Mouse (Mus musculus): Measurements from ENCODE around the gene Defb22. TPM values are rescaled to one million over a fixed set of nuclear protein-coding genes. Genes with fewer than 3 reads are reported as not detected.

Defb22 gene
- polyA plus RNA-seq, 1 experiment from 2014 or later, result not detected

Other genes starting within 250 kb of the Defb22 start
- 31.0 and 32.2 TPM in 2 replicates for gene Tbc1d20, start 196.3 kb downstream of the Defb22 start, polyA plus RNA-seq (2014; fragmentation: Nextera tagmentation; extraction: Ambion mirVana)
- gene Rbck1, start 157.5 kb downstream of the Defb22 start, polyA plus RNA-seq (2014; fragmentation: Nextera tagmentation; extraction: Ambion mirVana), result 79.5 and 82.2 TPM in 2 replicates
- gene Trib3, start 146.1 kb downstream of the Defb22 start, polyA plus RNA-seq (2014; fragmentation: Nextera tagmentation; extraction: Ambion mirVana), result 3.0 and 3.3 TPM in 2 replicates
- gene Nrsn2, start 113.5 kb downstream of the Defb22 start, polyA plus RNA-seq (2014; fragmentation: Nextera tagmentation; extraction: Ambion mirVana), result 2.5 and 2.7 TPM in 2 replicates
- 10.4 and 11.4 TPM in 2 replicates for gene Sox12, start 92.1 kb downstream of the Defb22 start, polyA plus RNA-seq (2014; fragmentation: Nextera tagmentation; extraction: Ambion mirVana)
- gene Zcchc3, start 75.1 kb downstream of the Defb22 start, polyA plus RNA-seq (2014; fragmentation: Nextera tagmentation; extraction: Ambion mirVana), result 29.5 and 36.4 TPM in 2 replicates
- 0.87 and 5.1 TPM in 2 replicates for gene 6820408C15Rik, start 74.6 kb downstream of the Defb22 start, polyA plus RNA-seq (2014; fragmentation: Nextera tagmentation; extraction: Ambion mirVana)
- gene Defb23, start 25.5 kb downstream of the Defb22 start, polyA plus RNA-seq (2014; fragmentation: Nextera tagmentation; extraction: Ambion mirVana), result not detected in 2 replicates
- not detected in 2 replicates for gene Defb20, start 13.1 kb downstream of the Defb22 start, polyA plus RNA-seq (2014; fragmentation: Nextera tagmentation; extraction: Ambion mirVana)
- gene Defb26, start 21.6 kb upstream of the Defb22 start, polyA plus RNA-seq (2014; fragmentation: Nextera tagmentation; extraction: Ambion mirVana), result not detected in 2 replicates
- not detected in 2 replicates for gene Defb28, start 28.1 kb upstream of the Defb22 start, polyA plus RNA-seq (2014; fragmentation: Nextera tagmentation; extraction: Ambion mirVana)
- not detected in 2 replicates for gene Defb29, start 50.0 kb upstream of the Defb22 start, polyA plus RNA-seq (2014; fragmentation: Nextera tagmentation; extraction: Ambion mirVana)
- not detected in 2 replicates for gene Gm17416, start 79.2 kb upstream of the Defb22 start, polyA plus RNA-seq (2014; fragmentation: Nextera tagmentation; extraction: Ambion mirVana)
- not detected in 2 replicates for gene Defb21, start 82.6 kb upstream of the Defb22 start, polyA plus RNA-seq (2014; fragmentation: Nextera tagmentation; extraction: Ambion mirVana)
- not detected in 2 replicates for gene Defb19, start 90.2 kb upstream of the Defb22 start, polyA plus RNA-seq (2014; fragmentation: Nextera tagmentation; extraction: Ambion mirVana)
- not detected in 2 replicates for gene Defb45, start 109.3 kb upstream of the Defb22 start, polyA plus RNA-seq (2014; fragmentation: Nextera tagmentation; extraction: Ambion mirVana)
- gene Defb36, start 114.2 kb upstream of the Defb22 start, polyA plus RNA-seq (2014; fragmentation: Nextera tagmentation; extraction: Ambion mirVana), result not detected in 2 replicates
- 2.3 and 2.7 TPM in 2 replicates for gene Defb25, start 132.9 kb upstream of the Defb22 start, polyA plus RNA-seq (2014; fragmentation: Nextera tagmentation; extraction: Ambion mirVana)
- gene Rem1, start 136.8 kb upstream of the Defb22 start, polyA plus RNA-seq (2014; fragmentation: Nextera tagmentation; extraction: Ambion mirVana), result 4.7 and 7.0 TPM in 2 replicates
- 122 and 134 TPM in 2 replicates for gene H13, start 179.3 kb upstream of the Defb22 start, polyA plus RNA-seq (2014; fragmentation: Nextera tagmentation; extraction: Ambion mirVana)
- gene Mcts2, start 196.9 kb upstream of the Defb22 start, polyA plus RNA-seq (2014; fragmentation: Nextera tagmentation; extraction: Ambion mirVana), result 26.7 and 30.2 TPM in 2 replicates
- gene Id1, start 246.1 kb upstream of the Defb22 start, polyA plus RNA-seq (2014; fragmentation: Nextera tagmentation; extraction: Ambion mirVana), result 128 and 138 TPM in 2 replicates

Measured in embryonic facial prominence, embryonic 14.5 days (tissue).